Mouse (Mus musculus): ENCODE results near the gene Plekhg1.

Plekhg1 gene

GRCm38 (mm10) chr10:3740148-3740503 lies at the start of gene Plekhg1:
Plekhg1 (plus strand) TSS chr10:3740364.
- peak; percentile 55 for DNase-seq (ENCODE audit: low read depth, low spot score)

DNA sequence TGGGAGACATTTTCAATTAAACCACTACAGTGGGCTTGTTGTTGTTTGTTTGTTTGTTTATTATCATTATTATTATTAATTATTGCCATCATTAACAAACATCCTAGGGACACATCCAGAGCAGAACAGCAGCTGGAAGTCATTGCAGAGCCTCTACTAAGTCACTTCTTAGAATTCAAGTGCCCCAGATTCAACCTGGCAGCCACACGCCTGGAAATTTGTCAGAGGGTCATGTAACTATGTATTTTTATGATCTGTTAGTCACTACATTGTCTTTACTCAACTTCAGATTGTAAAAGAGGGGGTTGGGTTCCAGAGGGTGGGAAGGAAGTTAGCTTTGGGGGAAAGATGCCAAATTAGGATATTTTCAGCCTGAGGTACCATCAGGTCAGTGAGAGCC lies 47.4 kb upstream of the Plekhg1 start:
- no peak for DNase-seq (ENCODE audit: low read depth, low spot score)

DNA sequence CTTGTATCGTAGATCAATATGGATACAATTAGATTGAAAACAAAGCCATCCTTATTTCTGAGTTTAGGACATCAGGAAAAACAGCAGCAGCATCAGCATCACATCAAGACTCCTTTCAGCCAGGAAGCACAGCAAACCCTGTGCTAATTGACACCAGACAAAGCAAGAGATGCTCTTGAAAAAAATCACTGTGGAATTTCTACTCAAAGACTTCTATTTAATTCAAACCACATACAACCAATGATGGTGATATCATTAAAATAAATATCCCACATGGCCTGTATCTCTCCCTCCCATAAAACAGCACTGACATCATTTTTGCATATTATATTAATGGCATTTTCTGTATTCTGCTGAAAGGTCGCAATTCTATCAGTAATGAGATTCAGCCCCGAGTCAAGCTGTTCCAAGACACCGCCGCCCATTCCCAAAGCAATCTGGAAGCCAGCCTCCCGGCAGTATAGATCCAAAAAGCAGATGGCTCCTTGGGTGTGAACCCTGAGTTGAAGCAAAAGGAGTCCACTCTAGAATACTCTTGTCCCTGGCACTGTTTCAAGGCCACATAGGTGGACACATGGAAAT lies 46.4 kb upstream of the Plekhg1 start:
- DNase-seq (ENCODE audit: low read depth, low spot score): no peak

- no peak for DNase-seq (ENCODE audit: low read depth, low spot score)
Measured at GRCm38 (mm10) chr10:3695332-3695905, 44.7 kb upstream of the Plekhg1 start.

DNA sequence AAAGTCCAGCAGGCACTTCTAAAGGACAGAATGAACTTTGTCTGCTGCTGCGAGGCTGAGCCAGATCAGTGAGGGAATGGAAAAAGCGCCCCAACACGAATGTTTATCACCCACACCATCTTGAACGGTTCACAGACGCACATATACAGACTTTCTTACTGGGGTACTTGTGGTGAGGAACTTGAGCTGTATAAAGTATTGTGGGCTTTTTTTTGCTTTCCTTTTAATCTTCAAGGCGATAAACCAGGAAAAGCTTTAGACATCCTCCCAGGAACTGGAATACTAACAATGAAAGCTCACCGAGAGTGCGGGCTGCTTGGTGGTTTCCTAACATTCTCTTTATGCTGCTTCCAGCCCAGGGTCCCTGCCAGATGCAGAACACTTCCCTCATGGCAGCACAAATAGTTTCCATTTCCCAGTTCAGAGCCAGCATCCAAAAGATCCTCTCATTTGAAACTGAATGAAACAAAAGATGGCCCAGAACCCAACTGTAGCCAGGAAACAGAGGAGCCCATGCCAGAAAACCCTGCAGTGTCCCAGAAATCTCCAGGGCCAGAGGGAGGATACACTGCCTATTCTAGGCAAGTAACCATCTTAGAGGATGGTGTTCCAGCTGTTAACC lies 43.3 kb upstream of the Plekhg1 start:
- peak; percentile 78 for DNase-seq (ENCODE audit: low read depth, low spot score)

DNA sequence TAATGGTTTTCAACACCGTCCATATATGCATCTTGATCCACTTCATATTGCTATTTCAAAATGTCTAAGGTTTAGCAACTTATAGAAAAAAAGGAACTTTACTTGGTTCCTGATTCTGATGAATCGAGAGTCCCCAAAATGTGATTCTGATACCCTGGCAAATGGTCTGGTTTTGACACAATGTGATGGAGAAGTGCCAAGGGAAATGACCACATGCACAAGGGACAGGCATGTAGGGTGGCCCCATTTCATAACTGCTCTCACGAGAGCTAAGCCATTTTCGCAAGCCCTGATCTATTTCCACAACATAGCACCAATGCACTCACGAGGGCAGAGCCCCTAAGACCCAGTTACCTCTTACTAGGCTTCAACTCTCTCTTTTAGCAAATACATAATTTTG lies 42.7 kb upstream of the Plekhg1 start:
- no peak for DNase-seq (ENCODE audit: low read depth, low spot score)

DNA sequence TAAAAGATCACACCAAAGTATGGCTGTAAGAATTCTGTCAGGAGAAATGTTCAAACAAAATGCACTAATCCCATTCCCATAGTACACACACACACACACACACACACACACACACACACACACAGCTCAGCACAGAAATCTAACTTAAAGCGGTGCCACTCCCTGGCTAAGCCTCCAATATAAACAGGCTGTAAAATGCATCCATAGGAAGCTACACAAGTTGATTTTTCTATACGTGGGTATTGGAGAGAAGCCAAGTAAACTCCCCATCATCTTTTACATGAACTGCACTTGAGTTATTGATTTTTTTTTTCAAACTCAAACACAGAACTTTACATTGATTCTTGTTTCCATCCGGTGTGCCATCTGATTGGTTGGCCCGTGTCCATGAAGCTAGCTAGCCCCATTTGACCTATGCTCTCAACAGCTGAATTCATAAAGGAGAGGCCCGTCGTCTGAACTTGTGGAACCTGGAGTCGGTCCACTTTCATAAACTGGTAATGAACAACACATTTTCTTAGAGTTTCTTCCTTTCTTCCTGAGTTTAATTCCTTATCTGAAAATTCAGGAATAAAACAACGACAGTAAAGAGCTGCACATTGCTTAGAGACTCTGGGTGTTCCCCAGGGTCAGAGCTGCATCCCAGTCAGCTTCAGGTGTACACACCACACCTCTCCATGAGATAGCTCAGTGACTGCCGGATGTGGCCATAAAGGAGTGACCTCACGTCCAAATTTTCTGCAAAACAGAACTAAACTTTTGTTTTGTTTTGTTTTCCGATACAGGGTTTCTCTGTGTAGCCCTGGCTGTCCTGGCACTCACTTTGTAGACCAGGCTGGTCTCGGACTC lies 39.7 kb upstream of the Plekhg1 start:
- no peak for DNase-seq (ENCODE audit: low read depth, low spot score)

- no peak for DNase-seq (ENCODE audit: low read depth, low spot score)
Measured at GRCm38 (mm10) chr10:3701832-3702231, 38.3 kb upstream of the Plekhg1 start.

DNA sequence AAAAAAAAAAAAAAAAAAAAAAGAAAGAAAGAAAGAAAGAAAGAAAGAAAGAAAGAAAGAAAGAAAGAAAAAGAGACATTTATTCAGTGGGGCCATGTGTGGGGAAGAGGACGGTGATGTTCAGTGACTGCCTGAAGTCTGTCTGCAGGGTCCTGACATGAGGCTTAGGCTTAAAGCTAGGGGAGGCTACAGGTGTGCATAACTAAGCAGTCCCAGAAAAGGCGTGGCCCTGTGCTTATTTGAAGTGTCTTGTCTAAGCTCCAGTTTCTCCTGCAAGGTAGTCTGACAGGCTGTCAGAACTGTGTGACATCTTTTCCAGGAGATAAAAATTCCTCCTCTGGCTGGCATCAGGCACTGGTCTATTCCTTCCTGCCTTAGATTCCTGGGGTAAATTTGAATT lies 37.6 kb upstream of the Plekhg1 start:
- no peak for DNase-seq (ENCODE audit: low read depth, low spot score)

DNA sequence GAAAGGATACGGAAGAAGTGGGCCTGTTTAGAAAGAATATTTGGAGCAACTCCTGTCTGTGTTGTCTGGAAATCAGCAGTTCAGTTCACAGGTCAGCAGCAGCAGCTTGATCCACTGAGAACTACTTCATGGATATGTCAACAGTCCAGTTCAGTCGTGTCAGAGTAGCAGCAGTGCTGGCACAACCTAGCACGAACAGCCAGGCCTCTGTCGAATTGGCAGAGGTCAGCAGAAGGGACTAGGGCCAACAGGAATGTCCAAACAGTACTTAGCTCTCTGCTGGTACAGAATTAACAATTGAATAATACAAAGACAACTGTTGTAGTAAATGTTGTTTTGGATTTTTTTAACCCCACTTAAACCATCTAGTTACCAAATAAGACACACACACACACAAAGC lies 33.9 kb upstream of the Plekhg1 start:
- DNase-seq (ENCODE audit: low read depth, low spot score): no peak

DNA sequence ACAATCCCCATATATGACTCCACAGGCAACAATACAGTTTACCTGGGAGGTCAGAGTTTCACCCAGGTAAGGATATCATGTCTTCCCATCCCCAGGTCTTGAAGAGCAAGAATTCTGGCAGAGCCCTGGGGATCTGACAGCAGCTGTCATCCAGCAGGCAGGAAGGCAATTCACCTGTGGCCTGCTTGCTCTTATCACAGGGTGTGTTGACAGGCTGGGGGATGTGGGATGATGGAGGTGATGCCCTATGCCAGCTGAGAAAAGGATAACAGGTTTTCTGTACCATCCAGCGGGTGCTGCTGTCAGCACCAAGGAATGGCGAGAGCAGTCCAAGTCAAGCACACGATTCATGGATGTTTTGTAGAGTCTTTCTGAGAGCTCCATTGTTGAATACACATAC lies 30.1 kb upstream of the Plekhg1 start:
- no peak for DNase-seq (ENCODE audit: low read depth, low spot score)

GRCm38 (mm10) chr10:3715302-3715943 lies 24.7 kb upstream of the Plekhg1 start:
- DNase-seq (ENCODE audit: low read depth, low spot score): no peak

GRCm38 (mm10) chr10:3718021-3718865 lies 21.9 kb upstream of the Plekhg1 start:
- peak; percentile 26 for DNase-seq (ENCODE audit: low read depth, low spot score)

DNA sequence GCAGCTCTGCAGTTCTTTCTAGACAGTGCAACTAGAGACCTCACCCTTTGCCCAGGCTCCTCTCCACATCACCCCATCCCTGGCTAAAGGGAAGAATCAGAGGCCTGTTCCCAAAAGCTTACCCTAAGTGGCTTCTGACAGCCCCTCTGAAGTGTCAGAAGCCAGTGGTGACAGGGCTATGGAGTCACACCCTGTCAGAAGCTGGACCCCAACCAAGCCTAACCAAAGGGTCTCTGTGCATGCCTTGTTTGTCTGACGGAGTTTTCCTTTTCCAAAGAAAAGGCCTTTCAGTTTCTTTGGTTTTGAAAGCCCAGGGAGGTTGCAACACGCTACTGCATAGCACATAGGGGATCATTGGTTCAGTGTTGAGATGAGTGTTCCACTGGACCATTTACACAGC lies 19.9 kb upstream of the Plekhg1 start:
- no peak for DNase-seq (ENCODE audit: low read depth, low spot score)

DNA sequence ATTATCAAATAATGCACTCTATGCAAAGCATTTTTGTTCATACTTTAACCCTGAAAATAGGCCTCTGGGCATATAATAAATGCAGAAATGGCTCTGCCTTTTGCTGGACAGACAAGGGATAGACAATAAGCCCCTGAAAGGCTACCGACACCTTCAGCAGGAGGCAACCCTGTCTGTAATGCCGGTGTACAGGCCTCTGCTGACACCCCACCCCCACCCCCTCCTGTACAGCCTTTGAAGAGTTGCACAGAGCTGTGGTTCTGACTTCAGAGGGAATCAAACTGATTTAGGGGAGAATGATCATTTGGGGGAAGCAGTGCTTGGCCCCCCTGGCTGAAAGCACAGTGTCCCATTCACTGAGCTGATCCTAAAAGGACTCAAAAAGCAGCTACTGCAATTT lies 17.8 kb upstream of the Plekhg1 start:
- DNase-seq (ENCODE audit: low read depth, low spot score): no peak

DNA sequence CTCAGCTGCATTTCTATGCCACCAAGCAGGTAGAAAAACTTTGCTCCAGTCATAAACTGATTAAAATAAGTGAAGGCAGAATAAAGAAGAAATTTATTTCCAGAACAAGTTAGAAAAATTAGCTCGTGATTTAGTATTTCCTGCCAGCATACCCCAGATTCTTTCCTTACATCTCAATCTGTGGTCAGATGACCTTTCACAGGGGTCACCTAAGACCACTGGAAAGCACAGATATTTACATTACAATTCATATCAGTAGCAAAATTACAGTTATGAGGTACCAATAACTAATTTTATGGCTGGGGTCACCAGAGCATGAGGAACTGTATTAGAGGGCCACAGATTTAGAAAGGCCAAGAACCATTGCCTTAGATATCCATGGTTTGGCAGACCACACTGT lies 15.5 kb upstream of the Plekhg1 start:
- DNase-seq (ENCODE audit: low read depth, low spot score): no peak

DNA sequence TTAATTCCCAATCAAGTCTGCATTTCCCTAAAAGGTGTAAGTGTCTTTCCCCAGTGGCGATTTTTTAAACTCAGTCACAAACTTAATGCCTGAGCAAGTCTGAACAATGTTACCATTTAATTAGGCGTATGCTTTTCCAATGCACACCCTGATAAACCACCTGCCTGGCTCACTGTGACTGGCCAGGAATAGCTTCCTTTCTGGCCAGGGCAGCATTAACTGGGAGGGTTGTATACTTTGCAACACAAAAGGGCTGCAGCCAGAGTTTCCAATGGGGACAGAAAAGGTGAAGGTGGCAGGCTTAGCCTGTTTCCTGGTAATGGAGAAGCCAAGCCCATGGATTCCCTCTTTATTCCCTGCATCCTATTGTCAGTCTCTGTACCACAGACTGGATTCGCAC lies 10.5 kb upstream of the Plekhg1 start:
- DNase-seq (ENCODE audit: low read depth, low spot score): no peak

DNA sequence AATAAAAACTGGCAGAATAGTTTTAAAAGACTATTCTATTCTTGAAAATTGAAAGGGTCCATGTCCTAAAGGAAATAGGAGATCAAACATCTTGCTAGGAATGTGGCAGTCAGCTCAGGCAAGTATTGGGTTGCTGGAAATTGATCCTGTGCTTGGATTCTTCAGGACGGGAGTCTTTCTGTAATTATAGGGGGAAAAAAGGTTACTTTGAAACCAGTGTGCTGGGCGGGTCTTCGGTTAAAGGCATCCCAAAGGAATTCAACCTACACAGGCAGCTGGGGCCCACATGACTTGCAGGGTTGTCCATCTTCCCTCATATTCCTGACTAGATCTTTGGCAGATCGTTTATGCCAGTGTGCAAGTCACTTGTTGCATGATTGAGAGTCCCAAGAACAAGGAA lies 9.8 kb upstream of the Plekhg1 start:
- DNase-seq (ENCODE audit: low read depth, low spot score): no peak

DNA sequence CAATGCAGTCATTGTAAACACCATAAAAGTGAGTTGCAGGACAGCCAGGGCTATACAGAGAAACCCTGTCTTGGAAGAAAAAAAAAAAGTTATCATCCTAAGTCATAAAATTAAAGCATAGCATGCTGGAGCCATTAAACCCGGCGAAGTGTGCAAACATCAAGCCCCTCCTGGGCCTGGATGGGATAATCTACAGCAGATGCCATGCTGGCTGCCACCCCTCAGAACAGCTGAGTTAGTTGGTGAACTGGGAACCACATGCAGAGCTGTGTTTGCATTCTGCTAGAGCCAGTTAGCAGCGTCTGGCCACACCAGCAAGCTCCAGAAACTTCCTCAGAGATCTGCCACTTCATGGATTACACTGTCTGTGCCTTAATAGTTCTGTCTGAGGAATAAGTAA lies 3.1 kb upstream of the Plekhg1 start:
- DNase-seq (ENCODE audit: low read depth, low spot score): no peak

DNA sequence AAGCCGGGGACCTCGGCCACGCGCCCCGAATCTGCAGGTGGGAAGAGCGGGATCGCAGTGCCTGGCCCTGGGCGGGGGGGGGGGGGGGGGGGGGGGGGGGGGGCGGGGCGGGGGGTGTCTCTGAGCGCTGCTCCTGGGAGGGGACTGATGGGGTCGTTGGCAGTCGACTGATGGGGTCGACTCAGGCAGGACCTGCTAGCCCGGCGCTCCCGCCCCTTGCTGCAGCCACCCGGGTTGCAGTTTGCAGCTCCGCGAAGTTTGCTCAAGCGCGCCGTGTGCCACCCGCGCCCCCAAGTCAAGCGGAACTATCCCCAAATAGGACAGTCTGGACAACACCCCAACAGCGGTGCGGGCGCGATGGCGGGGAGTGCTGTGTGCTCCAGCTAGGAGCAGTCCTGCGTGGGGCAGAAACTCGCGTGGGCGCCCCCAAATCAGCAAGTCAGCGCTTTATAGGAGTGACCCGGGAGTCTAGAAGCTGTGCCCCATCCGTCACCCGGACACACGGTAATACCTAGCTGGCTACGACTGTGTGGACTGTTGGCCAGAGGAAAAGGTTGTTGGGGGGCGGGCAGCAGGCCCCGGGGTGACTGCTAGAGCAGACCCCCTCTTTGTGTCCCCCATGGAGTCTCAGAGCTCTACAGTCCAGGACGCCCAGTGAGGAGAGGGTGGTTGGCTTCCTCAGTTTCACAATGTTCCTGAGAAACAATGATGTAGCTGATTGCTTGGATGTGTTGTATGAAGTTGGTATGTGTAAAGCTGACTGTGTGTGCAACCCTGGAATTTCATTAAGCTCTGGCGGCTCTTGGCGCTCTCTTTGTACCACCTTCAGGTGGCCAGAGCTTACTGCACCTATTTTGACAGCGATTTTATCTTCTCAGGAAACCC lies 582 bp downstream of the Plekhg1 start:
- peak; percentile 44 for DNase-seq (ENCODE audit: low read depth, low spot score)

Data from skeletal muscle tissue, adult 2 months (tissue).